Mouse (Mus musculus) urinary bladder, postnatal 25 days (tissue): Measurements from ENCODE around the gene Map3k14.
"Not testable (repeated sequence)": the region's sequence is repeated elsewhere in the genome, so short reads cannot be mapped to it uniquely, and the experiment has no call there.

Source experiments
- DNase-seq: peaks from one replicate; pipeline ENCODE4 v3.0.0; 2022; ENCODE audit warnings: low spot score

Gene Map3k14

DNA sequence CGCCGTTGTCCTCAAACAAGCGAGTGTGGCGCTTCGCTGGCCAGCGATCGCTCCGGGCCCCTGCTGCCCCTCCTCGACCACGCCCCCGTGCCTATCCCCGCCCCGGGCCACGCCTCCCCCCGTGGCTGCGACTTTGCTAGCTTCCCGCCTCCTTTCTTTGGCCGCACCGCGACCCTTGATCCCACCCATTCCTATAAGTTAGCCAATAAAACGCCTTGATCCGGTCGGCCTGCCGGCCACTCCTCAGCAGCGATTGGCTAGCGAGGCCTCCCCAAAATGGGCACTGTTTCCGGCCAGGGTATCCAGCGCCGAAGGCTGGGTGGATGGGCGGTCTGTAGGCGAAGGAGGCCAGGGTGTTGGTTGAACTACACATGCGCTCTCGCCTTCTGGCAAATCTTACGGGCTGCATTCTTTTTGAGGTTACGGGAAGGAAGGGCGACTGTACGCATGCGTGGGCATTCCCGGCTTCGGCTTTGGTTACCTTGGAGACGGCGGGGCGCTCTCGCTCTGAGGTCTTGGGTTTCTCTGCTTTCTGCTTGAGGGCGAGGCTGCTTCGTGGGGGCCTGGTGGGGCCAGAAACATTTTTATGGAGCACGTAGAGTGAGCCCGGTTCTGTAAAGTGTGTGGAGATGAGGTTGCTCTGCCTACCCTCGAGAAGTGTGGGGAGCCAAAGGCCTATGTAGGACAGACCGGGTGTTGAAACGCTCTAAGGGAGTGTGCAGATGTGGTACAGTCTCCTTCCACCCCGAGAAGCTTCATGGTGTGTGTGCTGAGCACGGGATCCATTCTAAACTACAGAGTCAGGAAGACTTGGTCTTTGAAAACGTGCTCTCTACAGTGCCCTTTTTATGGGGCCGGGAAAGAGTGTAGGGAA is at the start of gene Map3k14:
Gene Map3k14 (minus strand): TSS at position 127 of the 874 bp plus-strand sequence.
- DNase-seq: peak; percentile 99

- no peak for DNase-seq
Observed at GRCm38 (mm10) chr11:103315379-103315778, 48.1 kb upstream of the Map3k14 start.

DNA sequence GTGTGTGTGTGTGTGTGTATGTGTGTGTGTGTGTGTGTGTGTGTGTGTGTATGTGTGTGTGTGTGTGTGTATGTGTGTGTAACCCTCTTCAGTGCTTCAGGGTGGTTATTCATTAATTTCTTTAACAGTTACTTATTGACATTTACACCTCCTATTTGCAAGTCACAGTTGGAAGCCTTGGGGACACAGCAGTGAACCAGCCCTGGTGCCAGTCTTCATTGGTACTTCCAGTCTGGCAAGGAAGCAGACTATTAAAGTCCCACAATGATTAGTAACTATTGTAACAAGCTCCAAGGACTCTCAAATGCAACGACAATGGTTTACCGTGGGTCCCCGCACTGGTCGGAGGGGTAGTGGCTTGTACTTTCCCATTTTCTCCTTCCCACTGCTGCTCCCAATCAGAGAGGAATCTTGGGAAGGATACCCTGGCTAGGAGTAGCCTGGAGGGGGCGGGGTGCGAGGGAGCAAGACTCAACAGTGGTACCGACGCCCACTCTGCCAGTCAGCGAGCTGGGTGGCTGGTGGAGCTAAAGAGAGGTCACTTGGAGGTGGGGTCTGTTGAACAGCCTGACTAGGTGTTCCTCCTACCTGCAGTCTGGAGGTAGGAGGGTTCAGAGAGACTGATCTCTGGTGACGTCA is 47.6 kb upstream of the Map3k14 start:
- DNase-seq: no peak

- no peak for DNase-seq
Observed at GRCm38 (mm10) chr11:103313542-103313941, 46.3 kb upstream of the Map3k14 start.

GRCm38 (mm10) chr11:103312655-103313255 is 45.5 kb upstream of the Map3k14 start:
- DNase-seq: no peak

- peak; percentile 66 for DNase-seq
Observed at GRCm38 (mm10) chr11:103311960-103312611, 44.8 kb upstream of the Map3k14 start.

GRCm38 (mm10) chr11:103309956-103310574 is 42.8 kb upstream of the Map3k14 start:
- no peak for DNase-seq

DNA sequence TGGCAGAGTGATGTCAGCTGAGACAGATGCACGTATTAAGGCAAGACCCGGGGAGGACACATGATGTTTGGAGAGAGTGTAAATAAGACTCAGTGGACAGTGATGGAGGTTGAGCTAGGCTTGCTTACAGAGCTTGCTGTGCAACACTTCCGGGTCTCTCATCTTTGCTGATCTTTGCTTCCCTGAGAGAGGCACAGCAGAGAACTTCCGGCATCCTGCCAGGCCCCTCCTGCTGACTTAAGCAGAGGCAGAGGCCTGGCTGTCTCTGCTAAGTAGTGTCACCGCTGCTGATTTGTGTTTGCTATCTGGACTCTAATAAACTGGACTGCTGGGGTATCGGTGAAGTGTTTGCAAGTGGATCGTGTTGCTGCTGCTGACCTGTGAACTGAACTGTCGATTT is 40.6 kb upstream of the Map3k14 start:
- peak; percentile 54 for DNase-seq

- no peak for DNase-seq
Observed at GRCm38 (mm10) chr11:103304525-103304924, 37.3 kb upstream of the Map3k14 start.

GRCm38 (mm10) chr11:103294772-103295171 is 27.5 kb upstream of the Map3k14 start:
- no peak for DNase-seq

GRCm38 (mm10) chr11:103294066-103294465 is 26.8 kb upstream of the Map3k14 start:
- DNase-seq: no peak

GRCm38 (mm10) chr11:103292890-103293287 is 25.6 kb upstream of the Map3k14 start:
- DNase-seq: no peak

GRCm38 (mm10) chr11:103292152-103292889 is 25.0 kb upstream of the Map3k14 start:
- DNase-seq: peak; percentile 34

DNA sequence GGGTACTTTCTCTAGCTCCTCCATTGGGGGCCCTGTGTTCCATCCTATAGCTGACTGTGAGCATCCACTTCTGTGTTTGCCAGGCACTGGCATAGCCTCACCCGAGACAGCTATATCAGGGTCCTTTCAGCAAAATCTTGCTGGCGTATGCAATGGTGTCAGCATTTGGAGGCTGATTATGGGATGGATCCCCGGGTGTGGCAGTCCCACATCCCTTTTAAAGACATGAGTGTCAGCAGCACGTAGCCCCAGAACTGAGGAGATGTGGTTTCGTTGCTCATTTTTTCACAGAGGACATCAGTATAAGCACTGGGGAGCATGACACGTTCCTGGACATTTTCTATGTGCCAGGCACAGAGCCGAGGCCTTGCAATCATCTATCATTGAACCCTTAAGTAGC is 23.6 kb upstream of the Map3k14 start:
- DNase-seq: not testable (repeated sequence)

DNA sequence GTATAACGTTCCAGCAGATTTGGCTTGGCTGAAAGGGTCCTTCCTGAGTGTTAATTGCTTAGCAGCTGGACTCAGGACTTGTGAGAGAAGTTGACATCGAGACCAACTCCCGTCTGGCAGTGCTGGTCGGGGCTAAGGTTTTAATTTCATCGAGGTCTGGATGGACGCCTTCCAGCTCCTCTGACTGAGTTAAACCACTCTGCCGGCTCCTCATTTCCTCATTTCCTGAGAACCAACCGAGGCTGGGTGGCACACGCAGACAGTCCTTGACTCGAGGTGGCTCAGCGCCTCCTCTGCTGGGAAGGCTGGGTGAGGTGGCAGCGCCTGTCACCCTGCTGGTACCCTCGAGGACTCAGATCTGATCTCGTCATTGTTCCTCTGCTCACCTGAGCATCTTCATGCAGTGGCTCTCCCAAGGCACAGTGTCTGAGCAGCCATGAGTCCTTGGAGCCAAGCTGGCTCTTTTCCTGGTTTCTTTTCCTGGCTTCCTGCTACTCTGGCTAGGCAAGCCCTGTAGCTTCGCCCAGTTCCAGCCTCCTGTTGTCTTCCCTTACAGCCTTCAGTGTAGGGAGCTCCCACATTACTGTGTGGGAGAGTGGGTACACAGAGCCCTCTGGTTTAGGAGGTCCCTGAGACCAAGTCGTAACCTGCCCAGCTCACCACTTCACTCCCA is 21.2 kb upstream of the Map3k14 start:
- DNase-seq: no peak

DNA sequence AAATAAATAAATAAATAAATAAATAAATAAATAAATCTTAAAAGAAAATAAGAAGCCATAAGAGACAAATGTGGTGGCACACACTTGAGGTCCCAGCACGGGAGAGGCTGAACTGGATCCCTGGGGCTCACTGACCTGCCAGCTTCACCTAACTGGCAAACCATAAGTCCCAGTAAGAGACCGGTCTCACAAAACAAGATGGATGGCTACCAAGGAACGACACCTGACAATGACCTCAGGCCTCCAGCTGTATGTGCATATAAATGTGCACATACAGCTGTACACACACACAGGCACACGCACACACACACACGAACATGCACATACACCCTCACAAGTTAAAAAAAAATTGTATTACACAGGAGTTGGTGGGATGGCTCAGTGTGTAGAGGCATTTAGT is 19.6 kb upstream of the Map3k14 start:
- no peak for DNase-seq

GRCm38 (mm10) chr11:103285951-103286350 is 18.7 kb upstream of the Map3k14 start:
- no peak for DNase-seq

- DNase-seq: no peak
Observed at GRCm38 (mm10) chr11:103285276-103285675, 18.0 kb upstream of the Map3k14 start.

- DNase-seq: no peak
Observed at GRCm38 (mm10) chr11:103281784-103282183, 14.5 kb upstream of the Map3k14 start.

GRCm38 (mm10) chr11:103276450-103276849 is 9.2 kb upstream of the Map3k14 start:
- DNase-seq: no peak

DNA sequence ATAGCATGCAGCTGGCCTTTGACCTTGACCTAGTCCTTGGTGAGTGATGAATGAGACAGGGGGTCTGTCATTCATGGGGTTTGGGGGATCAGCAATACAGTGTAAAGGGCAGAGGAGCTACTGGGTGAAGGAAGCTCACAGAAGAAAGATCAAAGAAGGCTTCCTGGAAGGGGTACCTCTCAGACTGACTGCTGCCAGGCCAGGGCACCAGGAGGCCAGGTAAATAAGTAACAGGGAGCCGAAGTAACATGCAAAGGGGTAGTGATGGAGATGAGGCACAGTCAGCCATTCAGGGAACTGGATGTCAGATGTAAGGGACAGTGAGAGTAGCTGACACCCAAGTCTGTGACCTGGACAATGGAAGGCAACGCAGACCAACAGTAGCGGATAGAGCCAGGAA is 5.6 kb upstream of the Map3k14 start:
- no peak for DNase-seq
